Mouse (Mus musculus): ENCODE data around the gene Cldn9. TPM values are rescaled to one million over a fixed set of nuclear protein-coding genes. Genes with fewer than 3 reads are reported as not detected.

The Cldn9 gene
- polyA plus RNA-seq, 1 experiment from 2014 or later = 0.23 TPM

- H3K36me3 ChIP-seq (ENCODE audit: control insufficient read depth, insufficient read depth) = no peaks in the 10 kb centered on the region
- 73% methylated on average over 2 of the region's 2 CpGs for WGBS
- H3K4me1 ChIP-seq (replicated peaks; ENCODE audit: control insufficient read depth, insufficient read depth, low read length) = no peaks in the 10 kb centered on the region
- H3K9ac ChIP-seq (ENCODE audit: low read depth, low read length) = no peak overlapping the region
- ATAC-seq = no peak
- no peak overlapping the region for H3K4me2 ChIP-seq (replicated peaks; ENCODE audit: low read depth)
- no peaks in the 10 kb centered on the region for H3K9me3 ChIP-seq (ENCODE audit: control insufficient read depth)
- no peak overlapping the region for H3K27ac ChIP-seq (ENCODE audit: low read depth, low read length)
- H3K27me3 ChIP-seq (replicated peaks; ENCODE audit: control insufficient read depth, insufficient read depth, low read length) = no peaks in the 10 kb centered on the region
- no peak overlapping the region for H3K4me3 ChIP-seq (ENCODE audit: low read depth, low read length)
- TF ChIP-seq CTCF (IDR thresholded peaks at IDR 0.05; ENCODE audit: low read depth) = 0 out of 2 replicates have a peak, but pooled peaks have one; percentile 13
Measured at GRCm38 (mm10) chr17:23653324-23653723, 30.5 kb downstream of the Cldn9 start.

- WGBS = 79% methylated on average over 6 of the region's 6 CpGs
- Histone ChIP-seq H3K4me2 (replicated peaks; ENCODE audit: low read depth) (no peak overlapping the region), H3K9ac (ENCODE audit: low read depth, low read length) (no peak overlapping the region), H3K36me3 (ENCODE audit: control insufficient read depth, insufficient read depth) (no peaks in the 10 kb centered on the region), H3K4me1 (replicated peaks; ENCODE audit: control insufficient read depth, insufficient read depth, low read length) (no peaks in the 10 kb centered on the region), H3K27ac (ENCODE audit: low read depth, low read length) (no peak overlapping the region), H3K9me3 (ENCODE audit: control insufficient read depth) (no peaks in the 10 kb centered on the region), H3K27me3 (replicated peaks; ENCODE audit: control insufficient read depth, insufficient read depth, low read length) (no peaks in the 10 kb centered on the region), H3K4me3 (ENCODE audit: low read depth, low read length) (no peak overlapping the region)
- ATAC-seq = no peak
- no peak for TF ChIP-seq CTCF (IDR thresholded peaks at IDR 0.05; ENCODE audit: low read depth)
Measured at GRCm38 (mm10) chr17:23651363-23651762, 32.5 kb downstream of the Cldn9 start.

GRCm38 (mm10) chr17:23645894-23646293 lies 37.9 kb downstream of the Cldn9 start:
- WGBS = 48% methylated on average over 10 of the region's 10 CpGs
- Histone ChIP-seq H3K4me2 (replicated peaks; ENCODE audit: low read depth) (no peak overlapping the region), H3K4me3 (ENCODE audit: low read depth, low read length) (no peak overlapping the region), H3K27ac (ENCODE audit: low read depth, low read length) (no peak overlapping the region), H3K36me3 (ENCODE audit: control insufficient read depth, insufficient read depth) (no peaks in the 10 kb centered on the region), H3K9me3 (ENCODE audit: control insufficient read depth) (no peaks in the 10 kb centered on the region), H3K27me3 (replicated peaks; ENCODE audit: control insufficient read depth, insufficient read depth, low read length) (peaks cover 10% of the 10 kb centered on the region; the same call in 1 of the 2 replicates), H3K4me1 (replicated peaks; ENCODE audit: control insufficient read depth, insufficient read depth, low read length) (no peaks in the 10 kb centered on the region), H3K9ac (ENCODE audit: low read depth, low read length) (no peak overlapping the region)
- no peak for ATAC-seq
- TF ChIP-seq CTCF (IDR thresholded peaks at IDR 0.05; ENCODE audit: low read depth) = no peak

GRCm38 (mm10) chr17:23644613-23645495 lies 39.0 kb downstream of the Cldn9 start, which contains the start of gene Mmp25:
TSS of gene Mmp25 (minus strand) at chr17:23645277.
- peak within 1 kb of the TSS; percentile 78 for H3K4me2 ChIP-seq (replicated peaks; ENCODE audit: low read depth)
- no peaks in the 10 kb centered on the region for H3K4me1 ChIP-seq (replicated peaks; ENCODE audit: control insufficient read depth, insufficient read depth, low read length)
- H3K36me3 ChIP-seq (ENCODE audit: control insufficient read depth, insufficient read depth) = no peaks in the 10 kb centered on the region
- peak within 1 kb of the TSS; percentile 40 for H3K9ac ChIP-seq (ENCODE audit: low read depth, low read length)
- peak within 1 kb of the TSS; percentile 47 for H3K4me3 ChIP-seq (ENCODE audit: low read depth, low read length)
- 1% methylated on average over 58 of the region's 58 CpGs for WGBS
- H3K27ac ChIP-seq (ENCODE audit: low read depth, low read length) = no peak within 1 kb of the TSS
- H3K27me3 ChIP-seq (replicated peaks; ENCODE audit: control insufficient read depth, insufficient read depth, low read length) = peaks cover 10% of the 10 kb centered on the region; the same call in 1 of the 2 replicates
- no peak for TF ChIP-seq CTCF (IDR thresholded peaks at IDR 0.05; ENCODE audit: low read depth)
- H3K9me3 ChIP-seq (ENCODE audit: control insufficient read depth) = no peaks in the 10 kb centered on the region
- ATAC-seq = no peak

Other genes with a start within 250 kb of the Cldn9 start
- gene Vmn2r117, start 204.3 kb downstream of the Cldn9 start, polyA plus RNA-seq (2015; fragmentation: Nextera tagmentation; extraction: Ambion mirVana) = not detected in 2 replicates
- gene Zfp213, start 119.8 kb downstream of the Cldn9 start, polyA plus RNA-seq (2015; fragmentation: Nextera tagmentation; extraction: Ambion mirVana) = 8.1 and 8.2 TPM in 2 replicates
- gene Zfp13, start 84.5 kb downstream of the Cldn9 start, polyA plus RNA-seq (2015; fragmentation: Nextera tagmentation; extraction: Ambion mirVana) = 3.1 and 3.4 TPM in 2 replicates
- gene Zscan10, start 83.2 kb downstream of the Cldn9 start, polyA plus RNA-seq (2015; fragmentation: Nextera tagmentation; extraction: Ambion mirVana) = not detected in 2 replicates
- gene Mmp25, start 38.7 kb downstream of the Cldn9 start, polyA plus RNA-seq (2015; fragmentation: Nextera tagmentation; extraction: Ambion mirVana) = 0.13 and 0.16 TPM in 2 replicates
- 7.8 and 8.5 TPM in 2 replicates for gene Bicdl2, start 23.5 kb downstream of the Cldn9 start, polyA plus RNA-seq (2015; fragmentation: Nextera tagmentation; extraction: Ambion mirVana)
- 131 and 136 TPM in 2 replicates for gene Hcfc1r1, start 10.4 kb downstream of the Cldn9 start, polyA plus RNA-seq (2015; fragmentation: Nextera tagmentation; extraction: Ambion mirVana)
- 14.7 and 15.5 TPM in 2 replicates for gene Thoc6, start 10.1 kb downstream of the Cldn9 start, polyA plus RNA-seq (2015; fragmentation: Nextera tagmentation; extraction: Ambion mirVana)
- gene Tnfrsf12a, start 6.6 kb downstream of the Cldn9 start, polyA plus RNA-seq (2015; fragmentation: Nextera tagmentation; extraction: Ambion mirVana) = 46.6 and 50.9 TPM in 2 replicates
- 0.38 and 0.42 TPM in 2 replicates for gene Cldn6, start 4.8 kb downstream of the Cldn9 start, polyA plus RNA-seq (2015; fragmentation: Nextera tagmentation; extraction: Ambion mirVana)
- gene 1520401A03Rik, start 38.8 kb upstream of the Cldn9 start, polyA plus RNA-seq (2015; fragmentation: Nextera tagmentation; extraction: Ambion mirVana) = 0.05 TPM in 1 of 2 replicates, not detected in the other
- 12.4 and 12.6 TPM in 2 replicates for gene Pkmyt1, start 42.3 kb upstream of the Cldn9 start, polyA plus RNA-seq (2015; fragmentation: Nextera tagmentation; extraction: Ambion mirVana)
- gene Paqr4, start 56.8 kb upstream of the Cldn9 start, polyA plus RNA-seq (2015; fragmentation: Nextera tagmentation; extraction: Ambion mirVana) = 15.0 and 15.9 TPM in 2 replicates
- 2.7 and 2.8 TPM in 2 replicates for gene Kremen2, start 61.8 kb upstream of the Cldn9 start, polyA plus RNA-seq (2015; fragmentation: Nextera tagmentation; extraction: Ambion mirVana)
- 36.8 and 39.0 TPM in 2 replicates for gene Flywch1, start 87.6 kb upstream of the Cldn9 start, polyA plus RNA-seq (2015; fragmentation: Nextera tagmentation; extraction: Ambion mirVana)
- 17.6 and 19.1 TPM in 2 replicates for gene Flywch2, start 102.1 kb upstream of the Cldn9 start, polyA plus RNA-seq (2015; fragmentation: Nextera tagmentation; extraction: Ambion mirVana)
- 185 and 230 TPM in 2 replicates for gene Srrm2, start 106.5 kb upstream of the Cldn9 start, polyA plus RNA-seq (2015; fragmentation: Nextera tagmentation; extraction: Ambion mirVana)
- 994 and 1,025 TPM in 2 replicates for gene Elob, start 145.1 kb upstream of the Cldn9 start, polyA plus RNA-seq (2015; fragmentation: Nextera tagmentation; extraction: Ambion mirVana)
- not detected in 2 replicates for gene Prss33, start 152.0 kb upstream of the Cldn9 start, polyA plus RNA-seq (2015; fragmentation: Nextera tagmentation; extraction: Ambion mirVana)
- gene Prss32, start 159.8 kb upstream of the Cldn9 start, polyA plus RNA-seq (2015; fragmentation: Nextera tagmentation; extraction: Ambion mirVana) = 16.2 and 23.1 TPM in 2 replicates
- 5.2 and 6.2 TPM in 2 replicates for gene Prss41, start 160.1 kb upstream of the Cldn9 start, polyA plus RNA-seq (2015; fragmentation: Nextera tagmentation; extraction: Ambion mirVana)
- gene Prss21, start 184.0 kb upstream of the Cldn9 start, polyA plus RNA-seq (2015; fragmentation: Nextera tagmentation; extraction: Ambion mirVana) = not detected in 2 replicates
- gene Dcpp1, start 196.8 kb upstream of the Cldn9 start, polyA plus RNA-seq (2015; fragmentation: Nextera tagmentation; extraction: Ambion mirVana) = 3.8 and 6.3 TPM in 2 replicates
- not detected in 2 replicates for gene Dcpp2, start 196.9 kb upstream of the Cldn9 start, polyA plus RNA-seq (2015; fragmentation: Nextera tagmentation; extraction: Ambion mirVana)
- gene Dcpp3, start 233.4 kb upstream of the Cldn9 start, polyA plus RNA-seq (2015; fragmentation: Nextera tagmentation; extraction: Ambion mirVana) = 4.7 and 7.6 TPM in 2 replicates